Mouse (Mus musculus): Measurements from ENCODE around the gene Ankfy1.

Ankfy1 gene

DNA sequence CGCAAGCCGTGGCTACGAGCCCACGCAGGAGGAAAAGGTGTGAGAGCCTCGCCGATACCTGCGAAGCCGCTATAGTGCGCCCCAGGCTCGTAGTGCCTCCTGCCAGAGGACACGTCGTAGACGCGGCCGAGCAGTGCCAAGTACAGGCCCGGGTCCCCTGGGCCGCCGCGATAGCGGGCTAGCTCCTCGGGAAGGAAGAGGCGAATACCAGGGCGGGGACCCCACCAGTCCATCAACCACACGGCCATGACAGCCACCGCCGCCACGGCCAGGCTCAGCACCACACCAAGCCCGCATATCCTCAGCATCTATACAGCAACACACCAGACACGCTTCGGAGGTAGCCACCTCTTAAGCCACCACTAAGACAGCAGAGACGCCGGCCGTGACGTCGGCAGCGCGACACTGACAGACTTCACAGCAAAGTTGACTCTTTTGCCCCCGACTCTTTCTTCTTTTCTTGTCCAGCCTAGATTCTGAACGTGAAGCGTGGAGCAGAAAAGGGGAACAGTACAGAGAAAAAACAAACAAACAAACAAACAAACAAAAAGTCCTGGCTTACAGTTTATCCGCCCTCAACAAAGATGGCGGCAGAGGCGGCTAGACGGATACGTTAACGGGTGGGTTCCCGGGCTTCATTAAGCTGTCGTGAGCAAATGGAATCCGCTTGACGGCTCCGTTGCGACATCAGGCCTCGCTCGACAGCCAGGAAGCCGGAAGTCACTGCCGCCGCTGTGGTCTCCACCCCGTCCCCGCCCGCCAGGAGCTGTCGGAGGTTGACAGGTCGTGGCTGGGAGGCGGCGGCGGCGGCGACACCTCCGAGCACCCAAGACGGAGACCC lies 105.9 kb downstream of the Ankfy1 start, which contains the start of the genes Cyb5d2 and Zzef1:
Cyb5d2 (minus strand) TSS at position 688 of the 841 bp plus-strand sequence.
Zzef1 (plus strand) TSS at position 772 of the 841 bp plus-strand sequence.
- DNase-seq (ENCODE audit: low read depth) = peak; percentile 94

- DNase-seq (ENCODE audit: low read depth) = no peak
Observed at GRCm38 (mm10) chr11:72796296-72796687, 106.5 kb downstream of the Ankfy1 start.

DNA sequence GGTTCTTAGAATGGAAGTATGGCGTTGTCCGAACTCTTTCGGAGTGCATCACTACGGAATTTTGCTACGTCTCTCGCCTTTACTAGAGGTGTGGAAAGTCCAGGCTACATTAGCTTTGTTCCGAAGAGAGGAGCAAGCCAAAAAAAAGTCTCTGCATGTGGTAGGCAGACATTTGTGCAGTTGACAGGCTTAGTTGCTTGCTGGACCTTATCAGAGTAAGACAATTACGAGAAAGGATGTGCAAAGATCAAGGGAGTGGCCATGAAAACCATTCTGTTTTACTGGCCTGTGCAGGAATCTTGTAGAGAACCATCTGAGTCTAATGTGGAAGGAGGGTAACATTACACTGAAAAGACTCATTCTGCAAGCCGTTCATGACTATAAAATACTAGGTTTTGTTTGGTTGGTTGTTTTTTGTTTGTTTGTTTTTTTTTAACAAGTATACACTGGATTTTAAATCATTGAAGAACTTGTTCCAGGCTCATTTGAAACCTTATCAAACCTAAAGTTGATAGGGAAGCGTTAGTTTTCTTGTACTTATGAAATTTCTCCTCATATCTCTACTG lies 107.0 kb downstream of the Ankfy1 start:
- peak; percentile 31 for DNase-seq (ENCODE audit: low read depth)

GRCm38 (mm10) chr11:72798112-72798511 lies 108.3 kb downstream of the Ankfy1 start:
- DNase-seq (ENCODE audit: low read depth) = no peak

DNA sequence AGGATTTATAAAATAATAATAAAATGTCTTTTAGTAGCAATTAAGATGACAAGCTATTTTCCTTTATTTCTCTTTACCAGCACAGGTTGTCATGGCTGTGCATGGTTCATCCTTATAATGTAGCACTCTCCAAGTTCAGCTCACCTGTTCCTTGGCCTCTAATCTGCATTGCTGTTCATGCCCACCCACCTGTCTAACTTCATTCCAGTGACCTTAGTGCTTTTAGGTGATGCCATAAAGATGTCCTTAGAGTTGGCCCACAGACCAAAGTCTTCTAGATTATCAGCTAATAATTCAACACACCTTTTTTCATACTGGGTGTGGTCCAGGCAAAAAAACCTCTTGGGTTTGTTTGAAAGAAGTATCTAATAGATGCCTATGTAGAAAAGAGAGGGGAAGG lies 111.4 kb downstream of the Ankfy1 start:
- DNase-seq (ENCODE audit: low read depth) = no peak

DNA sequence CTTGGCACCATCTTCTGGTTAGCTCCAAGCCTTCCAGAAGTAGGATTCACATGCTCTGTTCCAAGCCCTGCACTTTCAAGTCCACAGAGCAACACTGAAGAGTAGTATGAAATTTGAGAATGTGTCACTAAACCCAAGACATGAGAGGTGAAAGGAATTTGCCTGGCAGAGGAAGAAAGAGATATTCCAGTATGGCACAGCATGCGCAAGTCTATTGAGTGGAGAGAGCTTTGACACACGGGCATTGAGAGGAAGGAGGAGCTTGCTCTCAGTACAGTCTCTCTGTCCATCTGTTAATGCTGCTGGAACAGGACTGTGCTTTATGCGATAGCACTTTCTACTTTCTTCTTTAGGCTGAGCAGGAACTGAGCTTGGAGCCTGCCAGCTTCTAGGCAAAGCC lies 113.2 kb downstream of the Ankfy1 start:
- DNase-seq (ENCODE audit: low read depth) = no peak

DNA sequence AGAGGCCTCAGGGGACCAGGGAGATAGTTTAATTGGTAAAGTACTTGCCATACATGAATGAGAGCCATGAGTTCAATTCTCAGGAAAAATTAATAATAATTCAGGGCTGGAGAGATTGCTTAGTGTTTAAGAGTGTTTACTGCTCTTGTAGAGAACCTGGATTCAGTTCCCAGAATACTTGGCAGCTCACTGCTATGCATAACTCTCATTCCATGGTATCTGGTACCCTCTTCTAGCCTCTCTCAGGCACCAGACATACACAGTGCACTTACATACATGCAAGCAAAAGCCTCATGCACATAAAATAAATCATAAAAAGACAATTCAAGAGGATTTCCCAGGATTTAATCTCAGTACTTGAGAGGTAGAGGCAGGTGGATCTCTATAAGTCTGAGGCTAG lies 114.8 kb downstream of the Ankfy1 start:
- DNase-seq (ENCODE audit: low read depth) = no peak

DNA sequence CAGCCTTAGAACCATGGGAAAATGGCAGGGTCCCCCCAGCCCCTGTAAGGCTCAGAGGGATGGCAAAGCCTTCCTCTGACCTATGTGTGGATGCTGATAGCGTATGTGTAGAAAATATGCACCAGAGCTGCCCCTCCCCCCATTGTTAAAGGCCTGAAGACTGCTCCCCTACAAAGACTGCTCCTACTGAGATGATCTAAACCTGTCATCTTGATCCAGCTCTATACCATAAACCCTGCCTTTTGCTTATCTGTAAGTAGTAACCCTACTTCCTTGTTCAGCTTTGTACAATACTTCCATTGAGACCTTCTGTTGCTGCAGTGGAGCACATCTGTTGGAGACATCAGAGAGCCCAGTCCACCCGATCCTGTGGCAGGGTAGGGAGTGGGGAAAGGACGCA lies 115.4 kb downstream of the Ankfy1 start:
- no peak for DNase-seq (ENCODE audit: low read depth)

DNA sequence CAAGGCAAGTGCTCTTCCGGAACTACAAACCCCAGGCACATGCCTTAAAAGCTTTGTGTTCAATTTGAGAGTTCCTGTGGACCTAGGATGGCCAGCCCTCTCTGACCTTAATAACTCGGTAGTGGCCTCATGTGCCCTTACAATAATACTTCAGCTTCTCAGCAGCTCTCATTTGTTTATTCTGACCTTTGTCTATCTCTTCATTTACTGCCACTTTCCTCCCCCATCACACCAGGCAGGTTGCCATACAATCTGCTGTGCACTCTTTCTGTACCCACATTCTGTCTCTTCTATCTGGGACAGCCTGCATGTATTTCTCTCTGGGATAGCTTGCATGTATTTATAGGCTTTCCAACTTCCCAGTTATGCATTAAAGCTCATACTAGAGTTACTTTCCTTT lies 116.8 kb downstream of the Ankfy1 start:
- DNase-seq (ENCODE audit: low read depth) = no peak

DNA sequence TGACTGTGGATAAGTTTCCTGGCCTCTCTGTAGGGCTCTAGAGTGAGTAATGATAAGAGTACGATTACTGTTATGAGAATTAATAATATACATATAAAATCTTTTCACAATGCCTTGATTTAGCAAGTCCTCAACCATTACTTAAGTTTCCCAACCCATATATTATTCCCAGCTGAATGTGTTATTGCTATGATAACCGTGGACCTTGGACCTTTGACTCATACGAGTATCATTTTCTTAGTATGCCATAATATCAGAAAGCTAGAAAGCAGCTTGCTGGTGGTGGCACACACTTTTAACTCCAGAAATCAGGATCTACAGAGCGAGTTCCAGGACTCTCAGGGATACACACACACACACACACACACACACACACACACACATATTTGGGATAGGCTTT lies 118.2 kb downstream of the Ankfy1 start:
- no peak for DNase-seq (ENCODE audit: low read depth)

DNA sequence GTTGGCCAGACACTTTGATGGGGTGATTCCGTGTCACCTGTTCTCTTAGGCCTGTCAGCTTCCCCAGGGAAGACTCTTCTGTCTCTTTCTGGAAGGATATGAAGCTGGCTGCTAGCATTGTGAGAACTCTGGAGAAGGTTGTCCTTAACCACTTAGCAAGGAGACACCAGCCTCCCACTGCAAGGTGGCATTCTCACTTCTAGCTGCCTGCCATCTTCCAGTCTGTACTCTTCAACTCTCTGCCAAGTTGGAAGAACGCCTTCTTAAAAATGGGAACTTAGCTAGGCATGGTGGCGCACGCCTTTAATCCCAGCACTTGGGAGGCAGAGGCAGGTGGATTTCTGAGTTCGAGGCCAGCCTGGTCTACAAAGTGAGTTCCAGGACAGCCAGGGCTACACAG lies 123.9 kb downstream of the Ankfy1 start:
- DNase-seq (ENCODE audit: low read depth) = no peak

DNA sequence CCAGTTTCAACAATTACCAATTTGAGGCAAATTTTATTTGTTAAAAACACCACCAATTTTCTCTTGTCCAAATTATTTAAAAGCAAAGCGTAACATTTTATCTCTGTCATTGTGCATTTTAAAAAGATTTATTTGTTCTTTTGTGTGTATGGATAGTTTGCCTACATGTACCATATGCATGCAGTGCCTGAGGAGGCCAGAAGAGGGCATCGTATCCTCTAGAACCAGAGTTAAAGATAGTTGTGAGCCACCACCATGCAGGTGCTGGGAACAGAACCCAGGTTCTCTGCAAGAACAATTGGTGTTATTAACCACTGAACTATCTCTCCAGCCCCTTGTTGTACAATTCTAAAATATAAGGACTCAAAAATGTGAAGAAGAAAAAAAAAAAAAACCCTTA lies 124.4 kb downstream of the Ankfy1 start:
- no peak for DNase-seq (ENCODE audit: low read depth)

DNA sequence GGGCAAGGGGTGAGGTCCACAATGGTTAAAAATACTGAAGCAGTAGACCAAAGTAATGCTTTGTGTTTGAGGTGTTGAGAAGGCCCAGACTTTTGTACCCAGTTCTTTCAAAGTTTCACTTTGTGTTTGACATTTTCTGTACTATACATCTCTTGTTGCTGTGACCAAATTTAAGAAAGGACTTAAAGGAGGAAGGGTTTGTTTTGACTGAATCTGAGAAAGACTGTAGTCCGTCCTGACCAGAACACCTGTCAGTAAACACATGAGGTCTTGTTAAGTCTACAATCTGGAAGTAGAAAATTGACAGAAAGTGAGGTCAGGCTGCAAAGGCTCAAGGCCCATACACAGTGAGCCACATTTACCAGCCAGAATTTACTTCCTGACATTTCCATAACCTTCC lies 127.1 kb downstream of the Ankfy1 start:
- DNase-seq (ENCODE audit: low read depth) = no peak

GRCm38 (mm10) chr11:72818067-72818466 lies 128.3 kb downstream of the Ankfy1 start:
- no peak for DNase-seq (ENCODE audit: low read depth)

GRCm38 (mm10) chr11:72821041-72821440 lies 131.2 kb downstream of the Ankfy1 start:
- no peak for DNase-seq (ENCODE audit: low read depth)

All from c-Kit-positive CD71-positive TER-119-negative erythroid progenitor cells, embryonic 14.5 days (primary cell).